Mouse (Mus musculus): ENCODE measurements at regions not wholly inside any gene's neighbourhood (a gene's known extent, or its start where the extent isn't known, plus 50 kb on each side); places are given as distances from the start of the nearest gene placed in this dataset.
A peak's percentile ranks its signal among the peaks of the same experiment; 100 is the strongest.

DNA sequence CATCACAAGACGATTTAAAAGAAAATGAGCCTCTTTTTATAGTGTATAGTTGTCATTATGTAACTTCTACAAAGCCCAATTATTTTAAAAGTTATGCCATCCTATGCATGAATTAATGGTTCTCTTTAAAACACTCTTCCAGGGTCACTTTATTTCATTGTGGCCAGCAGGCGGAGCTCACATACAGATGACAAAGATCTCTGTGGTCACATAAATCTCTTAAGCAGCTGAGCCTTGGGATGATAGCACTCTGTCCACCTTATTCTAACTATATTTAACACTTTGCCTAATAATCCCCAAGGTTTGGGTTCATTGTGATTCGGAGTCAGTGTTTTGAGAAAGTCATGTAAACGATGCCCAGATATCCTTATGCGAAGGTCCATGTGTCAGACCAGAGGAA lies 56.9 kb upstream of the Phactr1 start:
- TF ChIP-seq CTCF (IDR thresholded peaks at IDR 0.05; ENCODE audit: low read depth) (peak; percentile 14; the same call in 1 of the 2 replicates), EP300 (IDR thresholded peaks at IDR 0.05; ENCODE audit: low read depth) (no peak)

Measured in liver, embryonic 14.5 days (tissue).